Mouse (Mus musculus) small intestine, adult 2 months (tissue): Measurements from ENCODE around the gene Tmem220. TPM values are rescaled to one million over a fixed set of nuclear protein-coding genes. Genes with fewer than 3 reads are reported as not detected.
A peak's percentile ranks its signal among the peaks of the same experiment; 100 is the strongest.

Experiments used
- H3K27ac ChIP-seq: fragments of 200-500 bp; 2 replicates; pipeline ENCODE4 v1.5.1; 2012; ENCODE audit warnings: low read depth, low read length, control low read depth, inconsistent platforms; ENCODE audit not compliant: insufficient read depth
- H3K27me3 ChIP-seq: fragments of 200-500 bp; 2 replicates; pipeline ENCODE4 v1.6.1; 2012; ENCODE audit warnings: mild to moderate bottlenecking, moderate library complexity, low read length, inconsistent platforms; ENCODE audit not compliant: control insufficient read depth, insufficient read depth
- H3K36me3 ChIP-seq: fragments of 200-500 bp; 2 replicates; pipeline ENCODE4 v1.6.1; 2012; ENCODE audit warnings: mild to moderate bottlenecking, low read length, control low read depth, inconsistent platforms; ENCODE audit not compliant: control insufficient read depth, insufficient read depth
- H3K4me1 ChIP-seq: fragments of 200-500 bp; 2 replicates; pipeline ENCODE4 v1.6.1; 2012; ENCODE audit warnings: low read length, inconsistent platforms, mixed read lengths; ENCODE audit not compliant: control insufficient read depth, insufficient read depth, insufficient read length
- H3K4me3 ChIP-seq: fragments of 200-500 bp; 2 replicates; pipeline ENCODE4 v1.5.1; 2012; ENCODE audit warnings: low read depth, mild to moderate bottlenecking, control low read depth, inconsistent platforms, low read length, moderate library complexity
- CTCF ChIP-seq: fragments of 200-500 bp; IDR thresholded peaks from 2 replicates; pipeline ENCODE4 v1.5.1; 2012; ENCODE audit warnings: low read depth, mild to moderate bottlenecking, control low read depth, inconsistent platforms, low read length, moderate library complexity, mixed read lengths; ENCODE audit not compliant: insufficient replicate concordance, insufficient read length; ENCODE audit errors: extremely low read depth
- POLR2A ChIP-seq: fragments of 200-500 bp; IDR thresholded peaks from 2 replicates; pipeline ENCODE4 v1.6.1; 2012; ENCODE audit warnings: low read depth, mild to moderate bottlenecking, control low read depth, inconsistent platforms, low read length, moderate library complexity
- WGBS: fragments of 180-500 bp; shearing (Covaris S2); methylation state at CpG from one replicate; pipeline ENCODE4 v1.1.7; 2018; 5-methylcytosine and 5-hydroxymethylcytosine counted together
- polyA plus RNA-seq: library from polyadenylated mRNA; depleted of rRNA; stranded (reverse); fragments of >200 nt; gene quantifications from 2 replicates; pipeline ENCODE4 v1.2.3, GENCODE M21; 2012

Tmem220 gene
- polyA plus RNA-seq, 1 experiment = 3.6 TPM

DNA sequence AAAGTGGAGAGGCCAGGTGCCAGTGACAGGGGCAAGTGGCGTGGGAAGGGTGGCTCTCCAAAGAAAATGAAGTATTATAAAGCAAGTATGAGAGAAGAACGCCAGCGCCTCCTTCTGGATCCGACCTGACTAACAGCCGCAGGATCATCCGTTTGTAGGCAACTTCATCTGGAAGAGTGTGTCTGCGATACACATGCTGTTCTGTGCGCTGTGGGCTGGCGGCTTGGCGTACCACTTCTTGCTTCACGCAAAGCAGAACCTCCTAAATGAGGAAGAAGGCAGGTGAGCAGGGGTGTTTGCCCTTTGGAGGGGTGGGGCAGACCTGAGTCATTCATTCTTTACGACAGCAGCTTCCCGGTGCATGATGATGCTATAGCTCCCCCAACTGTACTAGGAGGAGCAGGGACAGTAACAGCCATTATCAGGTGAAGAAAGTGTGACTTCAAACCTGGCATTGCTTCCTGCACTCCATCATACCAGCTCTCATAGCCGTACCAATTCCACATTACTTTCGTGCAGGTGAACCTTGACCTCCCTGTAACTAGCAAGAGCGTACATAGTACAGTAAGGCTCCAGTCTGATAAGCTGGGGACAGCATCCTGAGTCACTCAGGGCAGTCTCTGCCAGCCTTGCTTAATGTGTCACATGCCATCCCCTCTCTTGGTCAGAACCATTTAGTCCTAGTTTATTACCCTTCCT lies 6.1 kb downstream of the Tmem220 start:
- peak; percentile 51; the same call in 1 of the 2 replicates for TF ChIP-seq CTCF
- peak; percentile 79 for TF ChIP-seq POLR2A
- H3K27ac ChIP-seq = peak overlapping the region; percentile 99
- H3K4me1 ChIP-seq = peaks cover 11% of the 10 kb centered on the region; the same call in 1 of the 2 replicates
- no peaks in the 10 kb centered on the region for H3K27me3 ChIP-seq
- WGBS = 24% methylated on average over 16 of the region's 16 CpGs
- H3K4me3 ChIP-seq = peak overlapping the region; percentile 51
- H3K36me3 ChIP-seq = no peaks in the 10 kb centered on the region

- Histone ChIP-seq H3K4me3 (no peak overlapping the region), H3K36me3 (no peaks in the 10 kb centered on the region), H3K27me3 (no peaks in the 10 kb centered on the region), H3K27ac (peak overlapping the region; percentile 99), H3K4me1 (peaks cover 12% of the 10 kb centered on the region; the same call in 1 of the 2 replicates)
- TF ChIP-seq CTCF (no peak), POLR2A (no peak)
- 20% methylated on average over 2 of the region's 2 CpGs for WGBS
These were observed 6.6 kb downstream of the Tmem220 start for GRCm38 (mm10) chr11:67031603-67031915.

DNA sequence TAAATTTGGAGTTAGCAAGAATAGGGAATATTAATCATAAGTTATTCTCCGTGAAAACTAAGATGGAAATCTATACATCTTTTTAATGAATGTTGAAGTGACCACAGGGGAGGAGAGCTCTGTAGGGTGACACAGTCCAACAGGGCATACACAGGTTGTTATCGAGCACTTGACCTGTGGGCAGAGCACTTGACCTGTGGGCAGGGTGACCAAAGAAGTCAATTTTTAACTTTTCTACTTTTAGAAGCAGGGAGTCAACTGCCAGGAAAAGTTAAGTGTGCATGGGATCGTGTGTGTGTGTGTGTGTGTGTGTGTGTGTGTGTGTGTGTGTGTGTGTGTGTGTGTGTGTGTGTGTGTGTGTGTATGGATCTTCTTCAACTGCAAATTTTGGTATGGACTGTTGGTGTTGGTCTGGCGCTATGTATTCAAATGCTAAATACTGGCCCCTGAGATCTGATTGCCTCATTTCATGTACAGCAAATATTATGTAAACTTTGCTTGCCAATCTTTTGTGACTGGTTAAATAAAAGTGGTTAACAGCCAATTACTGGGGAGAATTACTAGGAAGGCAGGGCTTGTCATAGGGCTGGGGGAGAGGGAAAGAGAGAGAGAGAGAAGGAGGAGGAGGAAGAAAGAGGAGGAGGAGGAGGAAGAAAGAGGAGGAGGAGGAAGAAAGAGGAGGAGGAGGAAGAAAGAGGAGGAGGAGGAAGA lies 10.0 kb downstream of the Tmem220 start:
- Histone ChIP-seq H3K36me3 (peaks cover 14% of the 10 kb centered on the region), H3K4me3 (no peak overlapping the region), H3K4me1 (peaks cover 14% of the 10 kb centered on the region; the same call in 1 of the 2 replicates), H3K27me3 (no peaks in the 10 kb centered on the region), H3K27ac (peak overlapping the region; percentile 78)
- WGBS = 57% methylated on average over 4 of the region's 4 CpGs
- TF ChIP-seq POLR2A (no peak), CTCF (no peak)

DNA sequence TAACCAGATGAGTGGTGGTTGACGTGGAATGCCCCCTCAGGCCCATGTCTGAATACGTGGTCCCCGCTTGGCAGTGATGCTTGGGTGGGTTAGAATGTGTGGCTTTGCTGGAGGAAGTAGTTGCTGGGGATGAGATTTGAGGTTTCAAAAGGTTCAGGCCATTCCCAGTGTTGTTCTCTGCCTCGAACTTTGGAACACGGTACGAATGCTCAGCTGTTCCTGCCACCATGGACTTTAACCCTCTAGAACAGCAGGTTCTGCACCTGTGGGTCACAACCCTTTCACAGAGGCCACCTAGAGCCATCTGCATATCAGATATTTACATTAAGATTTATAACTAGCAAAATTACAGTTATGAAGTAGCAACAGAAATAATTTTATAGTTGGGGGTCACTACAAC lies 11.3 kb downstream of the Tmem220 start:
- Histone ChIP-seq H3K4me3 (no peak overlapping the region), H3K4me1 (peaks cover 14% of the 10 kb centered on the region; the same call in 1 of the 2 replicates), H3K36me3 (peaks cover 26% of the 10 kb centered on the region), H3K27me3 (no peaks in the 10 kb centered on the region), H3K27ac (peak overlapping the region; percentile 91)
- TF ChIP-seq POLR2A = no peak
- no peak for TF ChIP-seq CTCF
- 53% methylated on average over 6 of the region's 6 CpGs for WGBS

DNA sequence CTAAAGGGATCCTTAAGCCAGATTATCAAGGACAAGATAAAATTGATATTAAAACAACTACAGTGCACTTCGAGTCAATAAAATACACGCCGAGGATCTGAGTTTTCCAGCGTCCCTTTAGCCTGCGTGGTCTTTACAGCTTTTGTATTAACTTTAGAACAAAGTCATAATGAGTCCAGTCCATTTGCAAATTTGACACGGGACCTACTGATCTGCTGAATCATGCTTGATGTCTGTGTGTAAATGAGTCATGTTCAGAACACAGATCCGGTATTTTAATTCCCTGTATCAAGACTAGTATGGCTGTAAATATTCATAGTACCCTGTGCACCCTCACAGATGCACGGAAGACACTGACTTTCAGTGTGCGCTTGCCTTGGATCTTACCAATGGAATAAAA lies 11.9 kb downstream of the Tmem220 start:
- peaks cover 11% of the 10 kb centered on the region; the same call in 1 of the 2 replicates for H3K4me1 ChIP-seq
- 83% methylated on average over 9 of the region's 9 CpGs for WGBS
- TF ChIP-seq CTCF (no peak), POLR2A (no peak)
- peak overlapping the region; percentile 78 for H3K27ac ChIP-seq
- no peaks in the 10 kb centered on the region for H3K27me3 ChIP-seq
- H3K4me3 ChIP-seq = no peak overlapping the region
- H3K36me3 ChIP-seq = peaks cover 33% of the 10 kb centered on the region

DNA sequence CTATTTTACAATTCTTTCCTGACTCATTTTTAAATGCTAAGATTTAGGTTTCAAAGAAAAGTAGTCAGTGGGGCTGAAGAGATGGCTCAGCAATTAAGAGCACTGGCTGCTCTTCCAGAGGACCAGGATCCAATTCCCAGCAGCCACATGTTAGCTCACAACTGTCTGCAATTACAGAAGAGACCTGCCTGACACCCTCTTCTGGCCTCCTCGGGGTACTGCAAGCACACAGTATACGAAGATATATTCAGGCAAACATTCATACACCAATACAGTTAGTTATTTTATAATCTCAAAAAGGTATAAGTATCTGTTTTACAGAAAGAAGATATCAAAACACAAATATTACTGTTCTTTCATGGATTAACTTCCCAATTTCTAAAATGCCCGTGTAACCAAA lies 14.8 kb downstream of the Tmem220 start:
- TF ChIP-seq CTCF (0 out of 2 replicates have a peak, but pooled peaks have one; percentile 9), POLR2A (no peak)
- WGBS = 90% methylated on average over 3 of the region's 3 CpGs
- Histone ChIP-seq H3K4me3 (no peak overlapping the region), H3K4me1 (peaks cover 8% of the 10 kb centered on the region; the same call in 1 of the 2 replicates), H3K27ac (no peak overlapping the region), H3K36me3 (peaks cover 37% of the 10 kb centered on the region), H3K27me3 (no peaks in the 10 kb centered on the region)

DNA sequence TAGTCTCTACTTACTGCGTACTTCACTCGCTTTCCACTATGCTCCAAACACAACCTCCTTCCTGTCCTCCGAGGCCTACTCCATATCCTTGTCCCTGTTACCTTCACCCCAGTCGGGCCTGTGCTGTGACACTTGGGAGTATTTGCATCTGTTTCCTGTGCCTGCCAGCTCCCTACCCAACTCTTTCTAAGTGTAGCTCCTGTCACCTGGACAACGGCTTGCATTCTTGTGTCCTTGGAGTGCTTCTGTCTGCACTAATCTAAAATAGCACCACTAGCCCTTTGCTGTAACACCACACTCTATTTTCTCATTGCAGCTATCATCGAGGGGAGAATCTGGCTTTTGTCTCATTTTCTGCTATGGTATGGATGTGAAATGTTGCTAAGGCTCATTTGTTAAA lies 15.5 kb downstream of the Tmem220 start:
- TF ChIP-seq CTCF (no peak), POLR2A (no peak)
- Histone ChIP-seq H3K4me3 (no peak overlapping the region), H3K27me3 (no peaks in the 10 kb centered on the region), H3K36me3 (peaks cover 37% of the 10 kb centered on the region), H3K4me1 (peaks cover 8% of the 10 kb centered on the region; the same call in 1 of the 2 replicates), H3K27ac (no peak overlapping the region)
- 94% methylated on average over 6 of the region's 6 CpGs for WGBS
